Mouse (Mus musculus) heart, embryonic 11.5 days (tissue): ENCODE measurements around the gene Dnmt1. TPM values are rescaled to one million over a fixed set of nuclear protein-coding genes. Genes with fewer than 3 reads are reported as not detected.
A peak's percentile ranks its signal among the peaks of the same experiment; 100 is the strongest.
"Not testable (repeated sequence)": the region's sequence is repeated elsewhere in the genome, so short reads cannot be mapped to it uniquely, and the experiment has no call there.

ENCODE experiments used
- ATAC-seq: fragments of 200-750 bp; cut with Nextera tagmentation; replicated peaks from 2 replicates; pipeline ENCODE4 v1.8.0; 2017; ENCODE audit warnings: moderate library complexity; ENCODE audit not compliant: insufficient number of reproducible peaks, low FRiP score, low TSS enrichment
- H3K27ac ChIP-seq: fragments of 300-500 bp; sonication (generic); 2 replicates; pipeline ENCODE4 v1.5.1; 2014; ENCODE audit warnings: mild to moderate bottlenecking, low read depth, low read length
- H3K27me3 ChIP-seq: fragments of 300-500 bp; sonication (generic); 2 replicates; pipeline ENCODE4 v1.6.1; 2014; ENCODE audit warnings: mild to moderate bottlenecking, low read length, mixed read lengths; ENCODE audit not compliant: control insufficient read depth, insufficient read depth
- H3K36me3 ChIP-seq: fragments of 300-500 bp; sonication (generic); 2 replicates; pipeline ENCODE4 v1.6.1; 2014; ENCODE audit warnings: mild to moderate bottlenecking, low read length, moderate library complexity, mixed read lengths; ENCODE audit not compliant: control insufficient read depth, insufficient read depth
- H3K4me1 ChIP-seq: fragments of 300-500 bp; sonication (generic); 2 replicates; pipeline ENCODE4 v1.6.1; 2014; ENCODE audit warnings: low read length; ENCODE audit not compliant: control insufficient read depth, insufficient read depth
- H3K4me2 ChIP-seq: fragments of 300-500 bp; sonication (generic); 2 replicates; pipeline ENCODE4 v1.6.1; 2014; ENCODE audit warnings: mild to moderate bottlenecking, moderate library complexity
- H3K4me3 ChIP-seq: fragments of 300-500 bp; sonication (generic); 2 replicates; pipeline ENCODE4 v1.5.1; 2014; ENCODE audit warnings: low read depth, low read length
- H3K9ac ChIP-seq: fragments of 300-500 bp; sonication (generic); 2 replicates; pipeline ENCODE4 v1.6.1; 2014; ENCODE audit warnings: mild to moderate bottlenecking, low read depth, low read length, moderate library complexity
- H3K9me3 ChIP-seq: fragments of 300-500 bp; sonication (generic); replicated peaks from 2 replicates; pipeline ENCODE4 v1.6.1; 2016; ENCODE audit warnings: low read length; ENCODE audit not compliant: control insufficient read depth
- WGBS: fragments of 180-500 bp; shearing (Covaris S2); extraction: QIAGEN DNeasy Blood & Tissue Kit; methylation state at CpG from one replicate; pipeline ENCODE4 v1.1.7; 2014; ENCODE audit not compliant: insufficient replicate concordance; 5-methylcytosine and 5-hydroxymethylcytosine counted together
- polyA plus RNA-seq: library from polyadenylated mRNA; unstranded; fragments of >200 nt; fragmentation: Nextera tagmentation; extraction: Ambion mirVana; gene quantifications from 2 replicates; pipeline ENCODE4 v1.2.1, GENCODE M21; 2014

The Dnmt1 gene
- polyA plus RNA-seq, result 50.5 and 59.3 TPM in 2 replicates

- Histone ChIP-seq H3K4me1 (no peaks in the 10 kb centered on the region), H3K27me3 (no peaks in the 10 kb centered on the region), H3K9ac (no peak within 1 kb of the TSS), H3K4me3 (no peak within 1 kb of the TSS), H3K4me2 (no peak within 1 kb of the TSS), H3K36me3 (no peaks in the 10 kb centered on the region), H3K9me3 (no peaks in the 10 kb centered on the region), H3K27ac (no peak within 1 kb of the TSS)
- no peak for ATAC-seq
- 83% methylated on average over 2 of the region's 2 CpGs for WGBS
These were observed at the start of gene Dnmt1 for GRCm38 (mm10) chr9:20959430-20959938. Gene Dnmt1, minus strand, starts transcription at chr9:20959888.

DNA sequence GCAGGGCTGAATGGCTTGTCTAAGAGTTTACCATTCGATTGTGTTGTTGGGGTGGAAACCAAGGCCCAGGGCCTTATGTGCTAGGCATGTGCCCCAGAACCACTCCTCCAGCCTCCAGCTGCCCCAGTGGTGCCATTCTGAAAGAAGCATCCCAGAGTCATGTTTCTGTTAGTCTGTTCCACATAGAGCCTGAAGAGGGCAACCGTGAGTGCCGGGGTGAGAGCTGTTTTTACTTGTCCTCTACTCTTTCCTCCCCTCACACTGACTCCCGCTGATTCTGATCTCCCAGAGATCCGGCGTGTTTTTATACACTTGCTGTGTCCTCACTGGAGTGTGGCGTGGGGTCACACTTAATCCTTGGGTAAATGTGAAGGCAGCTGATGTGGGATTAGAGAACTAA lies 48.3 kb upstream of the Dnmt1 start:
- Histone ChIP-seq H3K9me3 (no peaks in the 10 kb centered on the region), H3K36me3 (peaks cover 22% of the 10 kb centered on the region)

DNA sequence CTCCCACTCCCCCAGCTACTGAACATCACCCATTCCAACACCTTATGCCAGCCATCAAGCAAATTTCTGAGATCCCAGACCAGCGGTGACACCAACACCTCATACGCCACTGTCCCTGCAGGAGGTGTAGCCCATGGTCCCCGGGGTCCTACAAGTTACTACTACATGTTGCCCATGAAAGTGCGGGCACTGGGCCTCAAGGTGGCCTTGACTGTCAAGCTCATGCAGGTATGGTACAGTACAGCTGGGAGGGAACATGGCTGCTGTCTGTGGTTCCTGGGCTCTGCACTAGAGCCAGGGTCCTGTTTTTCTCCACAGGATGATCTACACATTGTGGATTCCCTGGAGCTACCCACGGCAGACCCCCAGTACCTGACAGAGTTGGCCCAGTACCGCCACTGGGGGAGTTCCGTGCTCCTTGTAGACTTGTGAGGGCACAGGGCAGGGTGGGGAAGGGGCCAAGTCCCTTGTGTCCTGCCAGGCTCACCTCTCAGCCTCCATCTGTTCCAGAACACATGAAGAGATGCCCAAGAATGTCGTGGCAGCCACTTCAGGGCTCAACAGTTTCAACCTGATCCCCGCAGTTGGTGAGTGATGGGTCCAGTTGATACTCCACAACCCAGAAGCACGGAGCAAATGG lies 47.7 kb upstream of the Dnmt1 start:
- Histone ChIP-seq H3K27ac (no peak overlapping the region), H3K4me3 (no peak overlapping the region), H3K36me3 (peaks cover 22% of the 10 kb centered on the region), H3K4me1 (no peaks in the 10 kb centered on the region), H3K27me3 (no peaks in the 10 kb centered on the region), H3K4me2 (no peak overlapping the region), H3K9me3 (no peaks in the 10 kb centered on the region), H3K9ac (no peak overlapping the region)
- ATAC-seq, result no peak
- WGBS, result 87% methylated on average over 10 of the region's 10 CpGs

More for the DNA sequence above, 48.3 kb upstream of the Dnmt1 start:
- Histone ChIP-seq H3K4me2 (no peak overlapping the region), H3K4me3 (no peak overlapping the region), H3K27me3 (no peaks in the 10 kb centered on the region), H3K4me1 (no peaks in the 10 kb centered on the region), H3K9ac (no peak overlapping the region), H3K27ac (no peak overlapping the region)
- no peak for ATAC-seq
- WGBS, result 77% methylated on average over 7 of the region's 7 CpGs

GRCm38 (mm10) chr9:21002627-21003551 lies 43.2 kb upstream of the Dnmt1 start, which contains the start of gene Mrpl4:
Gene Mrpl4, plus strand, starts transcription at chr9:21002738.
- Histone ChIP-seq H3K4me1 (no peaks in the 10 kb centered on the region), H3K27ac (peak within 1 kb of the TSS; percentile 73), H3K9ac (peak within 1 kb of the TSS; percentile 89), H3K4me3 (peak within 1 kb of the TSS; percentile 80), H3K27me3 (no peaks in the 10 kb centered on the region), H3K9me3 (no peaks in the 10 kb centered on the region), H3K4me2 (peak within 1 kb of the TSS; percentile 89), H3K36me3 (peaks cover 13% of the 10 kb centered on the region; the same call in 1 of the 2 replicates)
- WGBS, result under 1% methylated on average over 72 of the region's 72 CpGs
- ATAC-seq, result peak; percentile 60

DNA sequence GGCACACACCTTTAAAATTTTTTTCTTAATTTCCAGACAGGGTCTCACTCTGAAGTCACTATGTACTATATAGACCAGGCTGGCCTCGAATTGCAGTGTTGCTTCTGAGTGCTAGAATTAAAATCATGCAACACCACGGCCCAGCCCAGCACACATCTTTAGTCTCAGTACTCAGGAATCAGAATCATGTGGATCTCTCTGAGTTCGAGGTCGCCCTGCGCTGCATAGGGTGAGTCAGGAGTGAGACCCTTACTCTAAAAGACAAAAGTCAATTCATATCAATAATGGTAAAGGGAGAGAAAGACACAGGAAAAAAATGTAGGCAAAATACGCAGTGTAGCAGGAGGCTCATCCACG lies 42.6 kb upstream of the Dnmt1 start:
- Histone ChIP-seq H3K4me1 (no peaks in the 10 kb centered on the region), H3K27me3 (no peaks in the 10 kb centered on the region), H3K9me3 (no peaks in the 10 kb centered on the region), H3K36me3 (peaks cover 9% of the 10 kb centered on the region; the same call in 1 of the 2 replicates), H3K4me3 (peak overlapping the region; percentile 80), H3K4me2 (peak overlapping the region; percentile 89), H3K27ac (peak overlapping the region; percentile 73), H3K9ac (peak overlapping the region; percentile 89)
- WGBS, result 15% methylated on average over 7 of the region's 7 CpGs
- no peak for ATAC-seq

GRCm38 (mm10) chr9:21001651-21002200 lies 42.0 kb upstream of the Dnmt1 start:
- Histone ChIP-seq H3K27me3 (no peaks in the 10 kb centered on the region), H3K36me3 (peaks cover 6% of the 10 kb centered on the region; the same call in 1 of the 2 replicates), H3K9me3 (no peaks in the 10 kb centered on the region), H3K4me1 (no peaks in the 10 kb centered on the region), H3K27ac (no peak overlapping the region), H3K4me3 (peak overlapping the region; percentile 80; the same call in 1 of the 2 replicates), H3K9ac (no peak overlapping the region), H3K4me2 (no peak overlapping the region)
- WGBS, result 68% methylated on average over 6 of the region's 6 CpGs
- ATAC-seq, result no peak

DNA sequence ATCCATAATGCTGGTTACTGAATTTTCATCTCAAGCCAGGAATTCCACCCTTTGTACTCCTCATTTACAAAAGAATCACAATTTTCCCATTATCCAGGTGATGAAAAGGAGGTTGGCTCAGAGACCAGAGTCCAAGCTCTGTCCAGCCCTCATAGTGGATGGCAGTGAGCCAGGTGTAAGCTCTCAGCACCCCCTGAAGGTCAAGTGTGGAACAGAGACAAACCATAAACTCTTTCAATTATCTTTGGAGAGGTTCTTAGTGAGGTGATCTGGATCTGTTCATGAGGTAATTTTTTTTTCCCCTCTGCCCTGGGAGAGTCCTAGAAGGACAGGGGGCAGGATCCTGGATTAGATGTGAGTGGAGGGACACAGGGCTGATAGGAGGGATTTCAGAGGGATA lies 41.1 kb upstream of the Dnmt1 start:
- H3K36me3 ChIP-seq, result no peaks in the 10 kb centered on the region

DNA sequence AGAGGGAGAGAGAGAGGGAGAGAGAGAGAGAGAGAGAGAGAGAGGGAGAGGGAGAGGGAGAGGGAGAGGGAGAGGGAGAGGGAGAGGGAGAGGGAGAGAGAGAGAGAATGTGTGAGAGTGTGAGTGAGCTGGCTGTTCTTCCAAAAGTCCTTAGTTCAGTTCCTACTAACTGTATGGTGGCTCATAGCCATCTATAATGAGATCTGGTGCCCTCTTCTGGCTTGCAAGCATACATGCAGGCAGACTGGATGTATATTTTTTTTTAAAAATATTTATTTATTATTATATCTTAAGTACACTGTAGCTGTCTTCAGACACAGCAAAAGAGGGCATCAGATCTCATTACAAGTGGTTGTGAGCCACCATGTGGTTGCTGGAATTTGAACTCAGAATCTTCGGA lies 38.6 kb upstream of the Dnmt1 start:
- H3K27me3 ChIP-seq, H3K4me1 ChIP-seq, H3K36me3 ChIP-seq, H3K9me3 ChIP-seq, H3K9ac ChIP-seq, H3K4me3 ChIP-seq, H3K27ac ChIP-seq, H3K4me2 ChIP-seq, ATAC-seq: not testable (repeated sequence)
- WGBS, result 65% methylated on average over 1 of the region's 1 CpGs

More for the DNA sequence above, 41.1 kb upstream of the Dnmt1 start:
- no peaks in the 10 kb centered on the region for H3K27me3 ChIP-seq
- no peak for ATAC-seq
- H3K9ac ChIP-seq, result no peak overlapping the region
- H3K4me2 ChIP-seq, result no peak overlapping the region
- no peaks in the 10 kb centered on the region for H3K9me3 ChIP-seq
- H3K4me1 ChIP-seq, result no peaks in the 10 kb centered on the region
- H3K4me3 ChIP-seq, result no peak overlapping the region
- no peak overlapping the region for H3K27ac ChIP-seq
